In the genomic region with DNA sequence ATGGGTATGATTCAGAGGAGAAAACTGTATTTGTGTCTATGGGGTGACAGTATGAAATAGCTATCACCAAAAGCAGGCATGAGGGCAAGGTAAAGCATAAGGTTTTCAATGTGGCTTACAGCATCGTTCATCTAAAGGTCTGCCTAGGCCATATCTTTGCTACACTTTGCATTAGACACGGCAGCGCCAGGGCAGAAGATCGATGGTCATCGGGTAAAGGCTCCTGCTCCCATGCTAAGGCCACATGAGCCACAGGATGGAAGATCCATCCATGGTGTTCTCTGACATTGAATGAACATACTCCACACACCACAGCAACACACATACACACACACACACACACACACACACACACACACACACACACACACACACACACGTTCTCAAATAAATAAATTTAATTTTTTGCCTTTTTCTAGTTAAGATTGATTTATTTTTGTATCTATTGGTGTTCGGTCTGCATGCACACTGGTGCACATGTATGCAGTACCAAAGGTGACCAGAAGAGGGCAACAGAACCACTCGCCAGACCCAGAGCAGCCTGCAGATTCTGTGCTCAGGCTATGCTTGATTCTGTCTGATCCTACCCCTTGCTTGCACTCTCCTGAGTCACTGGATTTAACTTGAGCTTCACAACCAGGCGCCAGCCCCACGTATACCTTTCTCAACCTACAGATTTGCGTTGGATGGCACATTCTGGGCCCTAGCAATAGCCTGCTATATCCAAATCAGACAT, we compare ENCODE assay signal across 8 mouse cellular contexts. TPM values are rescaled to one million over a fixed set of nuclear protein-coding genes. Genes with fewer than 3 reads are reported as not detected.
DNase-seq lines count a peak whose midpoint lies in the region; ATAC-seq and TF ChIP-seq lines count a peak whose summit lies in the region.

No protein-coding gene starts in this region.

- TF ChIP-seq EP300 in stomach, postnatal 0 days (optimal IDR thresholded peaks at IDR 0.05) = no peak

- H3K27me3 ChIP-seq in limb, embryonic 12.5 days = no peaks in the 10 kb centered on the region
- no peaks in the 10 kb centered on the region for H3K27me3 ChIP-seq in midbrain, postnatal 0 days (ENCODE audit: insufficient read depth, low read length)
- H3K27me3 ChIP-seq in stomach, postnatal 0 days (ENCODE audit: control insufficient read depth, insufficient read depth, low read length) = no peaks in the 10 kb centered on the region

- no peak overlapping the region for H3K9ac ChIP-seq in limb, embryonic 12.5 days (replicated peaks)
- H3K9ac ChIP-seq in midbrain, postnatal 0 days (replicated peaks; ENCODE audit: low read length, poor library complexity, severe bottlenecking) = no peak overlapping the region
- no peak overlapping the region for H3K9ac ChIP-seq in stomach, postnatal 0 days (ENCODE audit: low read length)

- DNase-seq in 3134 (ENCODE audit: extremely low read depth, insufficient read length, low spot score) = peak; percentile 30
- peak; percentile 63 for DNase-seq in adipocyte (ENCODE audit: low spot score)
- DNase-seq in gastrocnemius, adult 8-10 months (ENCODE audit: low spot score in 2 of 2) = peak; percentile 23 to 29
- DNase-seq in kidney, adult 8-10 months = peak; percentile 15 to 47
- peak; percentile 63 for DNase-seq in midbrain, postnatal 0 days (ENCODE audit: low spot score)
- DNase-seq in stomach, postnatal 0 days (ENCODE audit: low spot score) = peak; percentile 56

- H3K4me2 ChIP-seq in limb, embryonic 12.5 days = no peak overlapping the region
- H3K4me2 ChIP-seq in midbrain, postnatal 0 days (ENCODE audit: low read depth, low read length, poor library complexity, severe bottlenecking) = no peak overlapping the region
- no peak overlapping the region for H3K4me2 ChIP-seq in stomach, postnatal 0 days (replicated peaks; ENCODE audit: low read depth)

- peak; percentile 84 for ATAC-seq in common myeloid progenitor, adult 5-6 weeks (replicated peaks; ENCODE audit: low read depth, poor library complexity, severe bottlenecking)
- ATAC-seq in limb, embryonic 12.5 days (ENCODE audit: insufficient number of reproducible peaks, insufficient read depth, low FRiP score, low TSS enrichment, low read depth) = peak; percentile 75; the same call in 1 of the 2 replicates
- 0 out of 2 replicates have a peak, but pooled peaks have one; percentile 68 for ATAC-seq in midbrain, postnatal 0 days (ENCODE audit: low FRiP score)
- 0 out of 2 replicates have a peak, but pooled peaks have one; percentile 42 for ATAC-seq in stomach, postnatal 0 days (ENCODE audit: low FRiP score, low TSS enrichment)

- H3K4me1 ChIP-seq in limb, embryonic 12.5 days (replicated peaks) = peaks cover 7% of the 10 kb centered on the region; the same call in 1 of the 2 replicates
- no peaks in the 10 kb centered on the region for H3K4me1 ChIP-seq in midbrain, postnatal 0 days (ENCODE audit: insufficient read depth, low read length)
- H3K4me1 ChIP-seq in stomach, postnatal 0 days (replicated peaks; ENCODE audit: control insufficient read depth, insufficient read depth) = no peaks in the 10 kb centered on the region

- H3K4me3 ChIP-seq in limb, embryonic 12.5 days (replicated peaks) = no peak overlapping the region
- no peak overlapping the region for H3K4me3 ChIP-seq in midbrain, postnatal 0 days (ENCODE audit: low read depth, low read length)
- H3K4me3 ChIP-seq in stomach, postnatal 0 days (ENCODE audit: low read depth, low read length) = no peak overlapping the region

- 0 out of 2 replicates have a peak overlapping the region, but pooled peaks have one; percentile 1 for H3K27ac ChIP-seq in limb, embryonic 12.5 days
- no peak overlapping the region for H3K27ac ChIP-seq in midbrain, postnatal 0 days (ENCODE audit: low read depth, low read length)
- H3K27ac ChIP-seq in stomach, postnatal 0 days (replicated peaks) = no peak overlapping the region

- no peaks in the 10 kb centered on the region for H3K36me3 ChIP-seq in limb, embryonic 12.5 days
- H3K36me3 ChIP-seq in midbrain, postnatal 0 days (ENCODE audit: insufficient read depth, low read length) = no peaks in the 10 kb centered on the region
- H3K36me3 ChIP-seq in stomach, postnatal 0 days (ENCODE audit: control insufficient read depth, insufficient read depth, low read length) = no peaks in the 10 kb centered on the region

- WGBS in limb, embryonic 12.5 days = 39% methylated on average over 11 of the region's 11 CpGs
- 37% methylated on average over 11 of the region's 11 CpGs for WGBS in midbrain, postnatal 0 days
- WGBS in stomach, postnatal 0 days = 44% methylated on average over 11 of the region's 11 CpGs

- no peaks in the 10 kb centered on the region for H3K9me3 ChIP-seq in limb, embryonic 12.5 days
- H3K9me3 ChIP-seq in midbrain, postnatal 0 days (ENCODE audit: low read length) = no peaks in the 10 kb centered on the region
- H3K9me3 ChIP-seq in stomach, postnatal 0 days (ENCODE audit: control insufficient read depth, low read length) = no peaks in the 10 kb centered on the region

- TF ChIP-seq CTCF in midbrain, postnatal 0 days (IDR thresholded peaks at IDR 0.05) = peak; percentile 92
- peak; percentile 89 for TF ChIP-seq CTCF in stomach, postnatal 0 days (IDR thresholded peaks at IDR 0.05; ENCODE audit: low read depth)

RNA-seq across cellular contexts. Expression of gene Scg3, which starts 36.3 kb away (rescaled TPM):
- not detected in 2 replicates for total RNA-seq in common myeloid progenitor, adult 5-6 weeks (2017)
- total RNA-seq in gastrocnemius, adult 8-10 months (2022) = under 1 TPM; 0.19 to 0.80 (median 0.53) TPM
- 0.13 and 0.78 TPM in 2 replicates for polyA plus RNA-seq in limb, embryonic 12.5 days (2016; fragmentation: Nextera tagmentation; extraction: Ambion mirVana)
- total RNA-seq in midbrain, postnatal 0 days (2014; rRNA removed) = 115 and 126 TPM in 2 replicates
- polyA plus RNA-seq in midbrain, postnatal 0 days (2015; fragmentation: Nextera tagmentation; extraction: Ambion mirVana) = 125 and 139 TPM in 2 replicates
- 5.1 and 5.6 TPM in 2 replicates for polyA plus RNA-seq in stomach, postnatal 0 days (2015; fragmentation: Nextera tagmentation; extraction: Ambion mirVana)

RNA-seq across cellular contexts. Expression of gene Bmp5, which starts 55.0 kb away (rescaled TPM):
- not detected in 2 replicates for total RNA-seq in common myeloid progenitor, adult 5-6 weeks (2017)
- total RNA-seq in gastrocnemius, adult 8-10 months (2022) = 1 to 10 TPM in 3 of 4 experiments, under 1 TPM in 1; 0.94 to 2.7 (median 1.6) TPM
- polyA plus RNA-seq in limb, embryonic 12.5 days (2016; fragmentation: Nextera tagmentation; extraction: Ambion mirVana) = 8.4 and 9.9 TPM in 2 replicates
- 2.8 and 3.0 TPM in 2 replicates for total RNA-seq in midbrain, postnatal 0 days (2014; rRNA removed)
- polyA plus RNA-seq in midbrain, postnatal 0 days (2015; fragmentation: Nextera tagmentation; extraction: Ambion mirVana) = 2.5 and 3.1 TPM in 2 replicates
- polyA plus RNA-seq in stomach, postnatal 0 days (2015; fragmentation: Nextera tagmentation; extraction: Ambion mirVana) = 4.2 and 4.6 TPM in 2 replicates

Comparison
In these comparisons a context has a peak if more than half of its experiments do, and no peak if none do; other contexts are left out.
1. RNA of gene Scg3, which starts 36.3 kb away (total RNA-seq): 115 to 126 TPM in midbrain, postnatal 0 days; 0.19 to 0.80 TPM in gastrocnemius, adult 8-10 months and not detected in common myeloid progenitor, adult 5-6 weeks; every median in the first group is over 10 times any median in the second.
2. Peak in every context shown above with its lines, with median percentiles within 50 percentile points of each other: DNase-seq and ATAC-seq.